Mouse (Mus musculus): ENCODE data around the gene C1qtnf7.

C1qtnf7 gene

DNA sequence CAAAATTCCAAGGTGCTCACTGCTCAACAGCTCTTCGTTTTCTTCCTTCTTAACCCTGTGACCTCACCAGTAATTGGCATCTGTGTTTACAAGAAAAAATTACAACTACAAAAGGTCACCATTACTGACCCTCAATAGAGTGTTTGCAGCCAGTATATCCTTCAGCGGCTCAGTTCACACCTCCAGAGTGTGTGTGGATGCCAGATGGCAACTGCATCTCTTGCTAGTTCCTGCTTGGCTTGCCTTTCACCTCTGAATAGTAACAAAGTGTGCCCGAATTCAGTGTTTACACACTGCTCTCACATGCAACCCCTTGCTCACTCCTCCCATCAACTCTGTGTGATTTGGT lies 23.8 kb downstream of the C1qtnf7 start:
- DNase-seq (ENCODE audit: inconsistent age in 2 of 2, low spot score in 1 of 2) = no peak

DNA sequence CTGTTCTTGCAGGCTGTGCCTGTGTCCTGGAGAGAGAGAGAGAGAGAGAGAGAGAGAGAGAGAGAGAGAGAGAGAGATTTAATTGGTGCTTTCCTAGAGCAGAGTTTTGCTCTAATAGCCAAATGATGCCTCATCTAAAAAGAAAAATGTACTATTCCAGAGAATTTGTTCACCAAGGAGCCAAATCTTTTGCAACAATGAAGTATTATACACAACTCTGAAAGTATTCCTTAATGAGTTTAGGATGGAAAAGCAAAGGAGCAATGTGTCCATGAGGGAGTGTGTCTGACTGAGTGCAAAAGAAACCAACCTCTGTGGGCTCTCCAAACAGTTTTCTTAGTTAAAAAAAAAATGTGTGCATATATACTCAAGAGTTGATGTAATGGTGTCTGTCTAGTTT lies 24.5 kb downstream of the C1qtnf7 start:
- DNase-seq (ENCODE audit: inconsistent age in 2 of 2, low spot score in 1 of 2) = no peak

DNA sequence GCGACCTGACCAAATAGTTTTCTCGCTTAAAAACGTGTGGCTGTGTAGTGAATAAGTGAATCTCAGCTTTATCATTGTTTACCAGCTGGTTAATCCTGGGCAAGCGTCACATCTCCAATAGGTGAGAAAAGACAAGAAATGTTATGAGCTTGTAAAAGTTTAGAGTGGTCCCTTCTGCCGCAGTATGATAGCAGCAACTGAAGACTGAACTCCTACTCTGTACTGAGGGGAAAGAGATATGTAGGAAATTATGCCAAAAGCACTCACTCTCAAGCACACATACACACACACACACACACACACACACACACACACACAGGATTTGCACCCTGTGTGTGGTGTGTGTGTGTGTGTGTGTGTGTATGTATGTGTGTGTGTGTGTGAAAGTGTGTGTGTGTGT lies 26.2 kb downstream of the C1qtnf7 start:
- DNase-seq (ENCODE audit: inconsistent age in 2 of 2, low spot score in 1 of 2) = no peak

DNA sequence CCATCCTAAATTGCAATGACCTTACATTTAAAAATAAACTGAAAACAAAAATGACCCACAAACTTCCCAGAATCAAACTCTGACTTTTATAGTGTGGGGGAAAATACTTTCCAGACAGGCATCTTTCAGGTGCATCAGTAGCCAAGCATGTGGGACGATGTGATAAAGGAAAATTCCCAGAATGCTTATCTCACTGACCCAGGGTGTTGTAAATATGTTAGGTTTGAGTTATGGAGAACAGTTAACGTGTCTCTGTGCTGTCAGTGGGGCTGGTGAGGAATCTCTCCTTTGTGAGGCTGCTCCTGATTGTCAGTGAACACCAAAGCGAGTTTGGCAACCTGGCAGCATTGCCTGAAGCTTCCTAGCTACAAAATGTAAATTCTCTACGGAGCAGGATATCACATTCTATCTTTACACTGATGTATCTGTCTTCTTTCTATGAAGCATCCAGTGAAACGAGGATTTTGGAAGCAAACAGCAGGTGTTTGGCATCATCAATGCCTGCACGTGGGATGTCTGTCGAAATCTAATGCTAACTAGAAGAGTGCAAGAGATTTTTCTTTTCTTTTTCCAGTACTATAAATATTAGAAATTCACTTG lies 27.0 kb downstream of the C1qtnf7 start:
- DNase-seq (ENCODE audit: inconsistent age in 2 of 2, low spot score in 1 of 2) = no peak

DNA sequence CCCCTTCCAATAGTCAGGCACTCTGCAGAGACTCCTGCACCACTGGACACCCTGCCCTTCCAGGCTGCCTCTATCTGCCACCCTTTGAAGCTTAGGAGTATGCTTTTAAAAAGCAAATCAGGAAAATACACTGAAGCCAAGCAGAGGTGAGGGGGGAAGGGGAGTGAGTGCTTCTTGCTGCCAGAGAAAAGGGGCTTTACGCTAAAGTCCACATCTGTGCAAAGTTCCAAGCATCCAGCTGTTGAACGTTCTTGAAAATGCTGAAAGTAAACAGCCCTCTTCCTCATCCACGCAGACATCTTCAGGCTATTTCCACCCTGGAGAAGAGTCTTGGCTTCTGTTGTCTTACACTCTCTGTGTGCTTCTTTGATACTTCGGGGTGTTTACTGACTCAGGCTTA lies 34.6 kb downstream of the C1qtnf7 start:
- DNase-seq (ENCODE audit: inconsistent age in 2 of 2, low spot score in 1 of 2) = no peak

DNA sequence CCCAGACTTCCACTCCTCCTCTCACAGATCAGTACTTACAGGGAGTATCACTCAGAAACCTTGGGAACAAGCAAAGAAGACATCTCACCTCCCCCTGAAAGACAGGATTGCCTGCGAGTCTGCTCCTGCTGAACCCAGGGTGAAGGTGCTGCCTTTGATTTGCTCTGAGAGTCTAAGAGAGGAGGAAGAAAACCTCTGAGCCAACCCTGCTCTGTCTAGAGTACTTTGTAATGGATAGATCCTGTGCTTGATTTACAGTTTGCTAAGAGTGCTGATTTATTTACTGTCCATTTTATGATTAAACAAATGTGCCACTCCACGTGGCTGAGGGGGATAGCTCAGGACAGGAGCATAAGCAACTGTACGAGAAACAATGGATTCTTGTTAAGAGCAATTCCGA lies 35.1 kb downstream of the C1qtnf7 start:
- no peak for DNase-seq (ENCODE audit: inconsistent age in 2 of 2, low spot score in 1 of 2)

DNA sequence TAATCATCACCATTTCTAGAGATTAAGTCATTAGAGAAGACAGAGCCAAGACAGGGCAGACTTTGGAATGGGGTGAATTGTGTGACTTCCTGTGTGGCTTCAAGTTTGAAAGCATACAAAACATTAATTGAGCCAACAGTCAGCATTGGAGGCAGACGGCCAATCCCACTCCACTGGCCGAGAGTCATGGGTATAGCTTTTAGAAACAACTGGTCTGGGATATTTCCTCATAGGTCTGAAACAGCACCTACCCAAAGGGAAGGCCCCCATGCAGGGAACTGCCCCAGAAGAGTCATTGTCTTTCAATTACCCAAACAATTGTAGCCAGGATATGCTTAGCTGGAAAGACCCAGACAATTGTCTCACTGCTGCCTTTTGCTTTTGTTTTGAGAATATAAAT lies 39.5 kb downstream of the C1qtnf7 start:
- DNase-seq (ENCODE audit: inconsistent age in 2 of 2, low spot score in 1 of 2) = no peak

DNA sequence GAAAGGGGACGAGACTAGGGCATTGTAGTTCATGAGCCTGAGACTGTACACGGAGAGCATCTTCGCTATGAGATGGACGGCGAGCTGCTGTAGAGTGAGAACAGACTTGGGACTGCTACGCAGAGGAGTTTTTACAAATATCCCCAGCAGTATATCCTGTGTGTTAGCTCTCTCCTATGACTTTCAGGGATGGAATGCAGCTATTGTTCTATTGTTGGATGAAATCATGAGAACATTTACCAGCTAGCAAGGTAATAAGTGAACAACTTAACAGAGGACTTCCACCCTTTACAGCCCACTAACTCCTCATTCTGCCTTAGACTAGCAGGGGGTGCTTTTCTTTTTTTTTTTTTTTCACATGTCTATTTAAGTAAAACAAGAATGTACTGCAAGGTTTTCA lies 40.1 kb downstream of the C1qtnf7 start:
- no peak for DNase-seq (ENCODE audit: inconsistent age in 2 of 2, low spot score in 1 of 2)

DNA sequence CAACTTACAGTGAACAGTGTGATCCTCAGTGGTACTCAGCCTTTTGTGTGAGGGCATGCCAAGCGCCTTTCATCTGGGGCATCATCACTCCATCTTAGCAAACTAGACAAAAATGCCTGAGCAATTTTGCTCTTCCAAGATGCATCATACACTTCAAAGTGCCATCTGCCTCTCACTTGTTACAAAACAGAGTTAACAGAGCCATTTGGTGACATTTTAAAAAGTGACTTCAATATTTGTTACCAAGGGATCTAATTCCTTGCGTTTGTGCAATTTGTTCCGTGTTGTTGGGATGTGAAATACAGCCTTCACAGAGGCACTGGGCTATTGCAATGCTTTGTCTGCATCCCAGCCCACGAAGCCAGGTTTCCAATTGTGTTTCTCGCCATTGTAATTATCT lies 42.1 kb downstream of the C1qtnf7 start:
- DNase-seq (ENCODE audit: inconsistent age in 2 of 2, low spot score in 1 of 2) = no peak

DNA sequence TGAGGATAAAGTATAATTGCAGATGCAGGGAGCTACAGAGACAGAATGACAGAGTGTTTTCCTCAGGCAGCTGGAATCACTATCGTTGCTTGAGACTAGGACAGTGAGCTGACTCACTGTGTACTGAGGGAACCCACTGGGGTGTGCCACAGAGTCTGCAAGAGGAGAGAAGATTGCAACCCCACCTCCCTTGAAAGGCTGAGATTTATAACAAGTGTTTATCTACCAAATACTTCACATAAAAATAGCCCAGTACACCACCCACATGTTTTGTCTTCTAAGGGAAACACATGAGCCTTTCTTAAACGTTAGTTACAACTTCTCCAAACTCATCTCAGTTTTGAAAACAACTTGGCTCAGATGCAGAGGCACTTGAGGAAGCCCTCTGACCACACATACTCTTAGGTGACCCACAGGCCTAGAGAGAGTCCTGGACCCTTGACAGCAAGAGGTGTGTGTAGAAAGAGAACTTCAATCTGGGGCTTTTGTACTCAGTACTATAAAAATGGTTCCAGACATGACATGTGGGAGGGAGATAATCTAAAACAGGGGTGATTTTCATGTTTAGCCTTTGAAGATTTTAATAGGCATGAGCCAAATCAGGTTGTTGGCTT lies 46.4 kb downstream of the C1qtnf7 start:
- no peak for DNase-seq (ENCODE audit: inconsistent age in 2 of 2, low spot score in 1 of 2)

DNA sequence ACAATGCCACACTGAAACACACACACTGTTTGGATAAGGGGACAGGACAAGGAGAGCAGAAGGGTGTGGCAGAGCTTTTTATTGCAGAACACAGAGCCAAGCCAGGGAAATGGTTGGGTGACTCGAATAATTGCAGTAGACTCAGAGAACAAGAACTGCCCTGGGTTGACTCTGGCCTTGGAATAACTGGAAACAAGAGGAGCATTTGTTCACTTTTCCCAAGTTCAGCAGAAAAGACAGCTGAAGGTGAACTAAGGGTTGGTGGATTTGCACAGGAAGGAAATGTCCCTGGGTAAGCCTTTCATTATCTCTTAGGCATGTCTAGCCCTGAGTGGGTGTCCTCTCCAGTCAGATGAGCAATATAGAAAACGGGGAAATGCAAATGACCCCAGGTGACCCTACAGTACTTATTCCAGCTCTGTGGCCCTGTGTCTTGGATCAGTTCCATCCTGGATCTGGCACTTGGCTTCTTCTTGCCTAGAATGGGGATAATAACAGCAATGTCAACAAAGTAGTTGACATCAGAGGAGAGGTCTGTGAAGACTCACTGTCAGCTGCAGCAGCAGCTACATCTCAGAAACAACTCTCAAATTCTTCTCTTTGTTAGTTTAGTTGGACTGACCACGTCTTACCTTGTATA lies 54.5 kb downstream of the C1qtnf7 start:
- DNase-seq (ENCODE audit: inconsistent age in 2 of 2, low spot score in 1 of 2) = no peak

DNA sequence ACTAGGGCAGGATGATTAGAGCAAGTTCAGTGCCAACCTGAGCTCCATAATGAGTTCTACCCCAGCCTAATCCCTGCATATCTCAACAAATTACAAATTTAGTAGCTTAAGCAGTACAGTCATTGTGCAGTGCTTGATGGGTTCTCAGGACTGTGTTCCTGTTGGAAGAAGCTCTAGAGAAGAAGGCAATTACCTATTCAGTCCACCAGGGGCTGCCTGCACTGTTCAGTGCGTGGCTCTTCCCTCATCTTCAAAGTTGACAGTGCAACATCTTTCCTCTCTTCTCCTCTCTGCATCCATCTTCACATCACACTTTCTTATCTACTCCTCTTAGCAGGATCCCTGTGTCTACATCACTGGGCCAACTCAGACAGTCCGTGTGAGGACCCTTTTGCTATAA lies 67.5 kb downstream of the C1qtnf7 start:
- peak in 1 of 2 experiments; percentile 53 for DNase-seq (ENCODE audit: inconsistent age in 2 of 2, low spot score in 1 of 2)

DNA sequence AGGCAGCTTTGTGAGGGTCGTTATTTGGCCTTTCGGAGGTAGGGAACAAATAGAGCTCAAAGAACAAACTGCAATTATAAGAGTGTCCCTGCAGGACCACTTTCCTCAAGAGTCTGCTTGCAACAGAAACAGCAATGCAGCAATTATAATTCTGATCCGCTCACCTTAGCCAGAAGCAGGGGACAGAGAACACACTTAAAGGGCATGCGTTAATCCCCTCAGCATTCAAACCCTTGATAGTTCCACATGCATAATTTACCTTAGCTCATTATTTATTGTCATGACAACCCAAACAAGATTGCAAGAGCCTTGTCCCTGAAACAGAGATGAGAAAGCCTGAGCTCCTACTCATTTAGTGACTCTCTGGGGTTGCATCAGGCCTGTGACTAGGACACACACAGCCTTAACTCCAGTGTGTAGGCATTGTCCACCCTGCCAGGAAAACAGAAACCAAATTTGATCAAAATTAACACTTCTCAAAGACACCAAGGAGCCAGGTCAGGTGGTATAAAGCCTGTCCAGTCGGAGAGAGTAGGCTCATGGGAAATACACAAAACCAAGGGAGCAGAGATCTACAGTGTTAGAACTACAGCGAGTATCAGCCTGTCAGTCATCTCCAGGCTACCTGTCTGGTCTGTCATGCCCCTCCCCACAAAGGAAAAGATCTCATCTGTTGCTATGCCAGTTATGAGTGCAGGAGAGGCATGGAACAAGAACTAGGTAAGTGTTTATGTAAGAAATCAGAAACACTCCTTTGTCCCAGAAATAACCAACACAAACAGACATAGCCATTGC lies 68.2 kb downstream of the C1qtnf7 start:
- no peak for DNase-seq (ENCODE audit: inconsistent age in 2 of 2, low spot score in 1 of 2)

DNA sequence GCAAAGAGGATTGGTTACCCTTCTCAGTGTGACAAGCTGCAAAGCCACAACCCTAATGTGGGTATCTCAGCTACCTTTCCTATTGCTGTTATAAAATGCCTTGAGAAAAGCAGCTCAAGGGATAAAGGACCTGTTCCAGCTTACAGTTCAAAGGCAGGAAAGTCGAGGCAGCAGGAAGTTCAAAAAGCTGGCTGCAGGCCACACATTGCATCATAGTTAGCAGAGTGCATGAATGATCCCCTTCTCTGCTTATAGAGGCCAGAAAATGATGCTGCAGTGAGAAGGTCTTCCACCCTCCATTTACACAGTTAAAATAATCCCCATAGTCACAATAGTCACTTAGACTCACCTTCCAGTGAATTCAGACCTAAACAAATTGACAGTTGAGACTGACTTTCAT lies 69.1 kb downstream of the C1qtnf7 start:
- DNase-seq (ENCODE audit: inconsistent age in 2 of 2, low spot score in 1 of 2) = no peak

DNA sequence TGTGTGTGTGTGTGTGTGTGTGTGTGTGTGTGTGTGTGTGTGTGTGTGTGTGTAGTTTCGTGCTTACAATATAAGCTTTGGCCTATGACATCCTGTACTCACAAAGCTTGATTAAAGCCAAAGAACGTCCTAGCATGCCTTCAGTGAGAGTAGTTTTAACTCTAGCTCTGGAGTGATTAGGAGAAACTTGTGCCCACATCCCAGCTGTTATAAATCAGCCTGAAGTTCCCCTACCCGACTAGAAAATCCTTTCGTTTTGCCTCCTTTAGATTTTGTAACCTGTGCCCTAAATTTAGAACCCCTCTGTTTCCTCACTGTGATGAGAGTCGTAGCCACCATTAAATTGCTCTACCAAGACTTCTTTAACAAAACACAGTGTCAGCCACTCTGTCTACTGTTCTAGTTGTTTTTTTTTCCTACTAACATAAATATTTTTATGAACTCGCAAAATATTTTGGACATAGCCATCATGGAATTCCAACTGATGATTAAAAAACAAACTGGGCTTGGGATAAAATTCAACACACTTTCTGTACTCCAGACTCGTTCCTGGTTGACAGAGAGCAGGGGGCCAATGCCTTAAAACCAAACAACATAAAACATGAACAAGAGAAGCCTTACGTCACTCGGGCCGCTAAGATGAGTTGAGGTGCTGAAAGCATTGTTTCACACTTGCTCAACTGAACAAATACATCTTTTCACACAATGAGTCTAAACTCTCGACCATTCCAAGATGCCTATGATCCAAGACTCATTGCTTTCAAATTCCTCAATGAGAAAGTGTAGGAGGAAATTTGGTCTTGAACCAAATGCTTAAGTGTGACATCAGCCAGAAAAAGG lies 70.3 kb downstream of the C1qtnf7 start:
- no peak for DNase-seq (ENCODE audit: inconsistent age in 2 of 2, low spot score in 1 of 2)

DNA sequence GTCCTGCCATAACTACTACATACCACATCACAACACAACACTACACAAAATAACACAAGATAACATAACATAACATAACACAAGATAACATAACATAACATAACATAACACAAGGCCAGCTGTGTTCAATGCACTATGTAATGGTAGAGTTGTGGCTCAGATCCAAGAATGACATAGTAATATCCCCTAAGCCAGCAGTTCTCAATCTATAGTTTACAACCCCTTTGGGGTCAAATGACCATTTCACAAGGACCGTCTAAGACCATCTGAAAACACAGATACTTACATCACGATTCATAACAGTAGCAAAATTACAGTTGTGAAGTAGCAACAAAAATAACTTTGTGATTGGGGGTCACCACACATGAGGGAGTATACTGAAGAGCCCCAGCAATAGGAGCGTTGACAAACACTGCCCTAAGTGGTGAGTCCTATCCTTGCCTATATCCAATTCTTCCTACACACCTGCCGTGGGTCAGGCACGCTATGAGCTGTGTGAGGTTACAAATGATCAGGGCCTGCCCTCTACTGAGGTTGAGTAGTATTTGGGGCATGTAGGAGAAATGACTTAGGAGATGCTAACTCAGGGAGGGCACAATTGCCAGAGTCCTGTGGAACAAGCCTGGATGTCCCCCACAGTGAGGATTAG lies 73.6 kb downstream of the C1qtnf7 start:
- no peak for DNase-seq (ENCODE audit: inconsistent age in 2 of 2, low spot score in 1 of 2)

DNA sequence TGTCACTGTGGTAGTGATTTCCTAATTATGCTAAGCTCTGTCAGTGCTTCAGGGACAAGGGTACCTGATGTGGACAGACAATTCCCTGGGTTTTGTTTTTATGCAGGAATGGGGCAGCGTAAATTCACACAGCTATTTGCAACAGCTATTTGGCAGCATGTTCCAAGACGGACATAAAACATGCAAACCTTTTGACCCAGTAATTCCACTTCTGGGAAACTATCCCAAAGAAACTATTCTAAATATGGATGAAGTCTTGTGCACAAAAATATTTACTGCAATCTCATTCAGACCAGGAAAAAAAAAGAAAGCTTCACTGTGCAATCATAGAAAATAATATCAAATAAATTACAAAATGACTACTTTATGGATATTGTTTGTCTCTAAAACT lies 74.1 kb downstream of the C1qtnf7 start:
- no peak for DNase-seq (ENCODE audit: inconsistent age in 2 of 2, low spot score in 1 of 2)

DNA sequence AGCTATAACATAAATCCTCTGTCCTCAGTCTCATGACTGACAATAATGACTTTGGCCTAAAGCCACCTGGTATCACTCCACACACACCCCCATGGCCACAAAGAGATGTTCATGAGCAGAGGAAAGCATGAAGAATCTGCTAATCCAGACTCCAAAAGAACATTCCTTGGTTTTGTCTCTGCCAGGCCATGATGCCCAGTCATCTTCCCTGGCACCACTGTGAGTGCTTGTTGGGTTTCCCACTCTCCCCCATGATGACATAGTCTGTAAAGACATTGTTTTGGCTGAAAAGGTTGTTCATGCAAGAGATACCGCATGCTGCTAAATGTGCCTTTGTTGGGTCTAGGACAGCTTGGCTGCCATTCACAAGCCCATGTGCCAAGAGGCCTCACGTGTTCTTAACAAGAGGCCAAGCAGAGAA lies 75.0 kb downstream of the C1qtnf7 start:
- DNase-seq (ENCODE audit: inconsistent age in 2 of 2, low spot score in 1 of 2) = no peak

DNA sequence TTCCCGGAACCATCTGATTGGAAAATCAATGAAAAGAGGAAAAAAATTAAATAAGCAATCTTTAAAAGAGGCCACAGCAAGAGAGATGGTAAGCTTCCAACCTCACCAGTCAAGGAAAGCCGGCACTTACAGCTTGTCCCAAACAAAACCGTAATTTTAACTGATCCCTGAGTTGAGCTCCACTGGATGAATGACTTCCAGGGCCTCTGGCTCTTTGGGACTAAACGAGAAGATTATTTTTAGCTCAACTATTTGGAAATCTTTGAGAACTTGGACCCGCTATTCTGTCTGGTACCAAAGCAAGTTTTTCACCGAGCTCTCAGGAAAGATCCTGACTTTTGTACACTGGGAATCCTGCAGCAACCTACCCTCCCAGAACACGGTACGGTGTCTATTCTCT lies 86.3 kb downstream of the C1qtnf7 start:
- DNase-seq (ENCODE audit: inconsistent age in 2 of 2, low spot score in 1 of 2) = no peak

DNA sequence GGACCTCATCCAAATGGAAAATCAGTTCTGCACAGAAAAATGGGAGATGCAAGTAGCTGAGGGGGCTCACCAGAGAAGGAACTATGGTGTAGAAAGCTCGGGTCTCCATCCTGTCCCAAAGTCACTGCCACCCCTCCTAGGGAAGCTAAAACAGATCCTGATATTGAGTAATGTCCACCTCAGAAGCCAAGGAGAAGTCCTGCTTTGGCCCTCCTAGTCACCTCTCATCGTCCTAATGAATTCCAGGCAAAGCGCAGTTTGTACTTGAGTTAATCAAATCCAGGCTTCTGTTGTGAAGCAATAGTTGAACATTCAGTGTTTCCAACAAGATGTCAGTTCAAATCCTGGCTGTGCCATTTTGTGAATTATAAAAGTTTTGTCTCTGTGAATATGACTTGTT lies 87.2 kb downstream of the C1qtnf7 start:
- no peak for DNase-seq (ENCODE audit: inconsistent age in 2 of 2, low spot score in 1 of 2)

DNA sequence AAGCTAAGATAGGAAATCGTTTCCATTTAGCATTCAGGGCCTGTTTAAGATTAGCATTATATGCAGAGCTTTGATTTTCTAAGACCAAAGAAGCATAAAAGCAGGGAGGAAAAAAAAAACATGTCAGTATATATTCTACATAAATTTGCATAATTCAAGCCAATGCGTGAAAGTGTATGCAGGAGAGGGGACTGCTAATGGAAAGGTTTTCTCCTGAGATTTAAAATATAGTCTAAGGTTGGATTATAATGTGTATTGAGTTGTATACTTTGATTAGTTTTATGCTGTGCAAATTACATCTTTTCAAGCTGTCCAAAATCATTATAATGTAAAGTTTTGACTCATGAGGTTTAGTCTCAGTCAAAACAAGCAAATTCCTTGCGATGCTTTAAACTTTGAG lies 88.2 kb downstream of the C1qtnf7 start:
- DNase-seq (ENCODE audit: inconsistent age in 2 of 2, low spot score in 1 of 2) = no peak

Measured in adrenal gland, adult (tissue).